Mouse (Mus musculus) layer of hippocampus, adult 9-10 months (tissue): ENCODE data around the gene Sytl3.
"Not testable (repeated sequence)": the region's sequence is repeated elsewhere in the genome, so short reads cannot be mapped to it uniquely, and the experiment has no call there.

Experiments used
- DNase-seq: peaks from one replicate; pipeline ENCODE4 v3.0.0; 2022; ENCODE audit warnings: low spot score

Sytl3 gene

GRCm38 (mm10) chr17:6691596-6691995, 32.7 kb downstream of the Sytl3 start:
- peak; percentile 95 for DNase-seq

- DNase-seq = not testable (repeated sequence)
Observed at GRCm38 (mm10) chr17:6695712-6696111, 36.8 kb downstream of the Sytl3 start.

GRCm38 (mm10) chr17:6696521-6696920, 37.6 kb downstream of the Sytl3 start:
- DNase-seq = not testable (repeated sequence)

- peak; percentile 53 for DNase-seq
Observed at GRCm38 (mm10) chr17:6697224-6697775, 38.4 kb downstream of the Sytl3 start.

GRCm38 (mm10) chr17:6699502-6699901, 40.6 kb downstream of the Sytl3 start:
- DNase-seq = not testable (repeated sequence)

GRCm38 (mm10) chr17:6700077-6700476, 41.2 kb downstream of the Sytl3 start:
- not testable (repeated sequence) for DNase-seq

GRCm38 (mm10) chr17:6702625-6703221, 43.8 kb downstream of the Sytl3 start:
- not testable (repeated sequence) for DNase-seq

- DNase-seq = not testable (repeated sequence)
Observed at GRCm38 (mm10) chr17:6703381-6704270, 44.7 kb downstream of the Sytl3 start.

- DNase-seq = not testable (repeated sequence)
Observed at GRCm38 (mm10) chr17:6706448-6706847, 47.6 kb downstream of the Sytl3 start.

- not testable (repeated sequence) for DNase-seq
Observed at GRCm38 (mm10) chr17:6707422-6707821, 48.5 kb downstream of the Sytl3 start.

GRCm38 (mm10) chr17:6708194-6708593, 49.3 kb downstream of the Sytl3 start:
- DNase-seq = not testable (repeated sequence)

- not testable (repeated sequence) for DNase-seq
Observed at GRCm38 (mm10) chr17:6713483-6713882, 54.6 kb downstream of the Sytl3 start.

- not testable (repeated sequence) for DNase-seq
Observed at GRCm38 (mm10) chr17:6713944-6714343, 55.1 kb downstream of the Sytl3 start.

- no peak for DNase-seq
Observed at GRCm38 (mm10) chr17:6727996-6728610, 69.2 kb downstream of the Sytl3 start.

- DNase-seq = no peak
Observed at GRCm38 (mm10) chr17:6729244-6729742, 70.4 kb downstream of the Sytl3 start.

GRCm38 (mm10) chr17:6731132-6731531, 72.2 kb downstream of the Sytl3 start:
- no peak for DNase-seq

GRCm38 (mm10) chr17:6731634-6732033, 72.7 kb downstream of the Sytl3 start:
- no peak for DNase-seq

GRCm38 (mm10) chr17:6732665-6733064, 73.8 kb downstream of the Sytl3 start:
- DNase-seq = no peak

- no peak for DNase-seq
Observed at GRCm38 (mm10) chr17:6733322-6733875, 74.5 kb downstream of the Sytl3 start.

- no peak for DNase-seq
Observed at GRCm38 (mm10) chr17:6734746-6735441, 76.0 kb downstream of the Sytl3 start.
